Mouse (Mus musculus) bone marrow macrophage, adult 2 months (primary cell): ENCODE measurements around the gene Gpx8.

ENCODE experiments used
- CTCF ChIP-seq: IDR thresholded peaks from 2 replicates; pipeline ENCODE4 v1.5.1; 2012; ENCODE audit warnings: low read depth, mild to moderate bottlenecking, low read length, moderate library complexity
- POLR2A ChIP-seq: IDR thresholded peaks from 2 replicates; pipeline ENCODE4 v1.6.1; 2012; ENCODE audit warnings: mild to moderate bottlenecking, low read depth, low read length, borderline replicate concordance

DNA sequence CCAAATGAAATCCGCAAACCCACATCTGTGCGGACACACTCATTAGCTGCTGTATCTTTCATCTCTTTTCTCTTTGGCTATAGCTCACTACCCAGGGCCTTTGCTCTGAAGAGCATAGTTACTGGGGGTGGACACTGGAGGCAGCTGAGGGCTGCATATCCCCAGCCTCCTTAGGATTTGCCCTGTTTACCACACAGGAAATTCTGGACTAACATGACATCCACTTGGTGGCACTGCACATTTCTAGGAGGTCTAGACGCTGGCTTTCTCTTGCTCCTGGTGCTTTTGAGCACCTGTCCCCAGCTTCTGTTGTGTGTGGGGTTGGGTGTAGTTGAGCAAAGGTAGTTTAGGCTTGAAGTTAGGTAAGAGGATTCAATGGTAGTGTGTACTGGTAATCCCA is 1.4 kb upstream of the Gpx8 start:
- no peak for TF ChIP-seq CTCF
- TF ChIP-seq POLR2A = no peak
